Mouse (Mus musculus) monocyte, adult 5-6 weeks (primary cell): ENCODE measurements around the gene Rgr. TPM values are rescaled to one million over a fixed set of nuclear protein-coding genes. Genes with fewer than 3 reads are reported as not detected.
"Not testable (repeated sequence)": the region's sequence is repeated elsewhere in the genome, so short reads cannot be mapped to it uniquely, and the experiment has no call there.

Experiments
- ATAC-seq: fragments of 153-309, 156-312 bp; replicated peaks from 2 replicates; pipeline ENCODE4 v1.8.0; 2017; ENCODE audit warnings: mild to moderate bottlenecking; ENCODE audit not compliant: low TSS enrichment, insufficient number of reproducible peaks, severe bottlenecking, poor library complexity, low FRiP score
- total RNA-seq: library from RNA; stranded (forward); fragments of 200-1000, 200-491, 200-594 nt; gene quantifications from 3 replicates; pipeline ENCODE4 v1.2.3, GENCODE M21; 2017

The Rgr gene
- total RNA-seq, 1 experiment from 2014 or later, result not detected

DNA sequence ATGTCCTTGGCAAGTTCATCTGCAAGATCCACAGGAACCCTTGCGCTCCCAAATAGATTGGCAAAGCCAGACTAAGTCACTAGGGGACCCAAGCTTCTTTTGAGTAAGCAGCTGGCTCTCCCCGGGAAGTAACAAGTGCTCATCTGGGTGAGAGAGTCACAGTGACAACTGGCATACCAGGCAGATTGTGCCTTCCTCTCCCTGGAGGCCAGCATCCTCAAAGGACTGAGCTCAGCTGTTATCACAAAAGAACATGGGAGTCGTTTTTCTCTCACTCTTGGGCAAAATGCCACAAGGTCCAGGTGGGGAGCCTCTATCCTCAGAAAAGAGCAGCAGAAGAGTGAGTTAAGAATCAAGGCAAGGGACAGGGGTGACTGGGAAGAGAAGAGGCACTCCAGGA, 42.9 kb downstream of the Rgr start:
- no peak for ATAC-seq

GRCm38 (mm10) chr14:37003431-37004095, 45.2 kb downstream of the Rgr start:
- ATAC-seq, result no peak

DNA sequence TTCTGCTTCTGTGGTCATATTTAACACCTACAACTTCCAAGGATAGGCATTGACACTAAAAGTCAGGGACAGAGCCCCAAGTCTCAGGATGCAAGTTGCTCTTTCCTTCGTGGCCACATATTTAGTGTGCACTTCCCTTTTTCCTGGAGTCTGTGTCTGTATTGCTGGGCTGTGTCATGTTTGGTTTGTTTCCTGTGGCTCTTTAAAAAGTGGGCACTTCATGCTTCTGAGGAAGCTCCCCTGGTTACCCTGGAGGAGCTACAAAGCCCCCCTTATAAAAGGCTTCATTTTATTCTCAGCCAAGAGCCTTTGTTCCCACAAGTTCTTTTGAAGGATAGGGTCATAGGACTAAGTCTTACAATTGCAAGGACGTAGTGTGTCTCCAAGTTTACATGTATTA, 45.9 kb downstream of the Rgr start:
- no peak for ATAC-seq

- ATAC-seq, result not testable (repeated sequence)
Observed at GRCm38 (mm10) chr14:37000780-37001179, 48.0 kb downstream of the Rgr start.

DNA sequence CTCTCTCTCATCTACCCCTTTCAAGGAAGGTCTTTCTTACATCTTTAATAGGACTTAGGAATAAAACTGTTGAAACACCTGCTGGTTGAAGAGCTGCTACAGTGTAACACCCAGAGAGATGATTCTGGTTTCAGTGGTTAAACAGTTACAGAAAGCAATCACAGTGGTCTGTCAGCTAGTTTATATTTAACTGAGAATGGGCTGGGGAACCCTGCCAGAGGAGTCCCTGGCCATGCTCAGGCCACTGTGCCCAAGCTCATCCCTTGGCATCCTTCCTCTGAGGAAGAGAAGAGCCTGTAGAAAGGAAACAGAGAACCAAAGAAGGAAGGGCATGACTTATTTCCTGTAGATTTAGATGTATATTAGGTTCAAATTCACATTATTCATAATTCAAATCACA, 59.0 kb downstream of the Rgr start:
- no peak for ATAC-seq

DNA sequence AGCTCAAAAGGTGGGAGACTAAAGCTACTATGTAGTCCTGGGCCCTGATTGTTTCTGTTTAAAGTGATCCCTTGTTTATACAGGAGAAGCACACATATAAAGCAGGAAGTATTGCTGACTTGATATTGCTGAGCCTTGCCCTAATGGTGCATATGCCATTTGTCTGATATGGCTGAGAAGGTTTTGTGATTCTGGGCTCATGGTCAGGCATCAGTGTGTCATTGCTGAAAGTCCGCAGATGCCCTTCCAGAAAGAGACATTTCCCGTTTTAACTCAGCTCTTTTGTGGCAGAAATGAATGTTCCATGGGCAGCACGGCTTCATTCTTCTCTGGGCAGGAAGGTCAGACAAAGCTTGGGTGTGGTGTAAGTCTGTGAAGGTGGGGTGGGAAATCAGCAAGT, 63.1 kb downstream of the Rgr start:
- ATAC-seq, result no peak

Other genes starting within 250 kb of the Rgr start
- 16.0 to 36.6 TPM (median 32.1 TPM) in 3 replicates for gene Ccser2, start 80.2 kb downstream of the Rgr start, total RNA-seq
- not detected in 3 replicates for gene Lrit1, start 5.9 kb upstream of the Rgr start, total RNA-seq
- gene Lrit2, start 19.0 kb upstream of the Rgr start, total RNA-seq, result not detected in 3 replicates
- gene Cdhr1, start 49.4 kb upstream of the Rgr start, total RNA-seq, result 0.10 TPM in 1 of 3 replicates, not detected in the others
- 7.5 TPM in 1 of 3 replicates, not detected in the others for gene 2610528A11Rik, start 65.1 kb upstream of the Rgr start, total RNA-seq
- gene Ghitm, start 86.3 kb upstream of the Rgr start, total RNA-seq, result 155 to 234 TPM (median 159 TPM) in 3 replicates